Mouse (Mus musculus) layer of hippocampus, postnatal 36 days (tissue): ENCODE measurements at regions not wholly inside any gene's neighbourhood (a gene's known extent, or its start where the extent isn't known, plus 50 kb on each side); places are given as distances from the start of the nearest gene placed in this dataset.

Source experiments
- DNase-seq, 2 experiments: peaks; one replicate each; pipeline ENCODE4 v3.0.0; 2022

GRCm38 (mm10) chr14:76307603-76308002 is 107.2 kb upstream of the Tsc22d1 start:
- DNase-seq = no peak

GRCm38 (mm10) chr14:76308188-76308812 is 106.5 kb upstream of the Tsc22d1 start:
- peak; percentile 4 to 9 for DNase-seq

DNA sequence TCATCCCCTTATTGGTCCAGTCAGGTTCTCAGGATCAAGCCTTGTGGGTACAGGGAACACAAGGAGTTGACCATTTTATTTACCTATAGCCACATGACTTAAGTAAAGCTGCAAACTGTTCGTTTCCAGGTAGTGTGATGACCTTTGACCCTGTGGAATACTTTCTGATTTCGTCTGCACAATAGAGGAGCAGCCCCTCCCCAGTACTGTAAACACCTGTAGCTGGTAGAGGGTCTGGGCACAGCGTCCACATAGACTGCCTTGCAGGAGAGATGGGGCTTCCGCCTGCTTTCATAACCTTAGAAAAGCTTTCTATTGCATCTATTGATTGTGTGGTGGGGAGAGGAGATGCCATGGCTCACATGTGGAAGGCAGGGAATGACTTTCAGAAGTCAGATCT is 105.2 kb upstream of the Tsc22d1 start:
- no peak for DNase-seq

GRCm38 (mm10) chr14:76310278-76310677 is 104.5 kb upstream of the Tsc22d1 start:
- peak; percentile 56 to 73 for DNase-seq

GRCm38 (mm10) chr14:76313424-76314190 is 101.2 kb upstream of the Tsc22d1 start:
- DNase-seq = no peak

GRCm38 (mm10) chr14:76318438-76318837 is 96.3 kb upstream of the Tsc22d1 start:
- no peak for DNase-seq

- DNase-seq = no peak
Measured at GRCm38 (mm10) chr14:76324246-76324645, 90.5 kb upstream of the Tsc22d1 start.

DNA sequence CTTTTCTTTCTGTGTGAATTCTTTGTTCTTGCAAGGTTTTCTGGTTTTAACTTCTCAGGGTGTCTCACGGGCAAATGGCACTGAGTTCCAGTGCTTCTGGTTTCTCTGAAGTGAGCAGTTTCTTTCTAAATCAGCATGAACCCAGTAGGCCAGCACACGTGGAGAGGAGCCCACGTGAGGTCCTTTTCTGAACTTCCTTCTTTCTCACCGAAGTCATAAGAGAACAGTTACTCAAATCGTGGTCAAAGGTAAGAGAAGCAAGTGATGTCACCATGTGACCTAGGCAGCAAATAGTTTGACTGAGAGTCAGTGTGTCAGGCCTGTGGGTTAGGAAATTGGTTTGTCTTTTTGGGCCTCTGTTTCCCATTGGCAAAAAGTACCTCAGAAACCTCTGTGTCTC is 84.8 kb upstream of the Tsc22d1 start:
- DNase-seq = no peak

- DNase-seq = no peak
Measured at GRCm38 (mm10) chr14:76331497-76332335, 83.0 kb upstream of the Tsc22d1 start.

DNA sequence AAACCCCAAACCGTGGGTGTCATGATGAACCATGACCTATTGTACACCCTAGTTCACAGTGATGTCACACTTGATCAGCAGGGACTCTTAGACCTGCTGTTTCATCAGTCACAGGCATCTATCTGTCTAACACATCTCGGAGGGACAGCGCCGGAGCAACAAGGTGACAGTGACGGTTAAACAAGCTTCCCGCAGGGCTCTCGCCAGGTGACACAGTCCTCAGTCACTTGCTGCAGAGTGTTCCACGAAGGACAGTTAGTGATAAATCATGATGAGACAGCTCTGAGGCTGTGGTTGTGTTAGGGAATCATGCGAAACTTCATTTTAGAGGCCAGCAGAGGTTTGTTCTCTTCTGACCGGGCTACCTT is 82.4 kb upstream of the Tsc22d1 start:
- DNase-seq = no peak

GRCm38 (mm10) chr14:76340789-76341188 is 74.0 kb upstream of the Tsc22d1 start:
- no peak for DNase-seq

- DNase-seq = no peak
Measured at GRCm38 (mm10) chr14:76341226-76341625, 73.5 kb upstream of the Tsc22d1 start.

- DNase-seq = no peak
Measured at GRCm38 (mm10) chr14:76351856-76352255, 62.9 kb upstream of the Tsc22d1 start.

DNA sequence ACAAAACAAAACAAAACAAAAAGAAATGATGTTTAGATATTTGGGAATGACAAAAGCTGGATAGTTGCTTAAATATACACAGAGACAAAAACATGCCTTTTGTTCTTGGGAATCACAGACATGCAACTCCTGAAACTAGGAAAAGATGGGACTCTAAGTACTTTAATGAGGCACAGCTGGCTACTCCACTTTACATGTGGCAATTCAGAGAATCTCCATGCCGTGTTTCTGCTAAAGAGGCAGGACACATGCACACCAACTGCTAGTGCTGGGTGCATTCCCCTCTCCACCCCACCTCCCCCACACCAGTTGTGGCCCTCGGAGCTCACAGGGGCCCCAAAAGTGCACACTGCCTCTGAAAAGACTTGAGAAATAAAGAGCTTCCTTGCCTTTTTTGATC is 58.6 kb upstream of the Tsc22d1 start:
- DNase-seq = no peak

GRCm38 (mm10) chr14:76359837-76360410 is 54.8 kb upstream of the Tsc22d1 start:
- no peak for DNase-seq

DNA sequence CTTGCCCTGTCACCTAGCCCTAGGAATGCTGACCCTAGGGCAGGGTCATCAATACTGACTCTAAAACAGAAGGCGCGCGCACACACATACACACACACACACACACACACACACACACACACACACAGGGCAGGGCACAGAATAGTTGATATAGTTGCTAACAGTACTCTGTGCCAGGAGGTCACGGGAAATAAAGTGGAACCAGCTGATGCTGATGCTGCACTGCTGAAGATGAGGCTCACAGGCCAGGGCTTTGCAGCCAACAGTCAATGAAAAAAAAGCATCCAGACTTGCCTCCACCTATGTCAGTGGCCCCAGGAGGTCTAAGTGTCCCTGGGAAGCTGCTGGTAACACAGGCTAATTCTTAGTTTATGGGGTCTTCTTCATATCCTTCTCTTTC is 50.7 kb upstream of the Tsc22d1 start:
- DNase-seq = no peak
